Mouse (Mus musculus) CH12.LX (cell line): ENCODE measurements around the gene AI837181. TPM values are rescaled to one million over a fixed set of nuclear protein-coding genes. Genes with fewer than 3 reads are reported as not detected.

Experiments used
- DNase-seq: peaks from one replicate; pipeline ENCODE4 v3.0.0-alpha.2; 2013; ENCODE audit errors: extremely low read depth
- H3K27ac ChIP-seq: 2 replicates; pipeline ENCODE4 v1.5.1; 2012; ENCODE audit warnings: low read depth, mild to moderate bottlenecking, control low read depth, moderate library complexity; ENCODE audit not compliant: insufficient read depth
- H3K27me3 ChIP-seq: replicated peaks from 2 replicates; pipeline ENCODE3; 2012; ENCODE audit warnings: inconsistent platforms
- H3K36me3 ChIP-seq, 2 experiments: replicated peaks in 1 of 2; 2 replicates each; pipeline versions ENCODE3 to v1.6.1; 2012; ENCODE audit warnings: inconsistent platforms in 1 of 2, low read length in 1 of 2, mild to moderate bottlenecking in 1 of 2, mixed read lengths in 1 of 2, moderate library complexity in 1 of 2; ENCODE audit not compliant: control insufficient read depth in 1 of 2, insufficient read depth in 1 of 2
- H3K4me1 ChIP-seq, 2 experiments: 2 replicates each; pipeline ENCODE4 v1.6.1; 2012; ENCODE audit warnings: inconsistent platforms in 1 of 2, moderate library complexity in 1 of 2; ENCODE audit not compliant: insufficient read depth in 2 of 2, control insufficient read depth in 1 of 2
- H3K4me2 ChIP-seq: 2 replicates; pipeline ENCODE4 v1.6.1; 2012; ENCODE audit warnings: low read depth, mild to moderate bottlenecking, control low read depth; ENCODE audit not compliant: poor library complexity, insufficient read depth, severe bottlenecking
- H3K4me3 ChIP-seq, 3 experiments: fragments of 150-350 bp in 1 of 3; sonication (generic) in 1 of 3; replicated peaks in 1 of 3; 2 replicates each; pipeline versions ENCODE3 to v1.5.1; 2011 to 2012; ENCODE audit warnings: low read depth in 2 of 3, low read length in 2 of 3, mild to moderate bottlenecking in 2 of 3, moderate library complexity in 2 of 3, control low read depth in 1 of 3, improper control_type of control experiment in 1 of 3, inconsistent platforms in 1 of 3, mixed read lengths in 1 of 3; ENCODE audit not compliant: poor library complexity in 1 of 3
- H3K79me2 ChIP-seq: replicated peaks from 2 replicates; pipeline ENCODE4 v1.6.1; 2012; ENCODE audit warnings: mild to moderate bottlenecking, moderate library complexity; ENCODE audit not compliant: control insufficient read depth, poor library complexity, insufficient read depth, severe bottlenecking; ENCODE audit errors: extremely low read depth
- H3K9ac ChIP-seq: 2 replicates; pipeline ENCODE4 v1.6.1; 2012; ENCODE audit warnings: low read depth, mild to moderate bottlenecking, control low read depth, moderate library complexity; ENCODE audit not compliant: insufficient read depth
- H3K9me3 ChIP-seq: replicated peaks from 2 replicates; pipeline ENCODE3; 2012; ENCODE audit warnings: low read length, inconsistent platforms, mixed read lengths
- E2F4 ChIP-seq: IDR thresholded peaks from 2 replicates; pipeline ENCODE4 v1.6.1; 2011; ENCODE audit warnings: low read depth, low read length, improper control_type of control experiment; ENCODE audit not compliant: insufficient replicate concordance
- ELF1 ChIP-seq: IDR thresholded peaks from 2 replicates; pipeline ENCODE4 v1.6.1; 2014; ENCODE audit warnings: low read depth, mild to moderate bottlenecking, inconsistent platforms, low read length, improper control_type of control experiment
- HCFC1 ChIP-seq: IDR thresholded peaks from 2 replicates; pipeline ENCODE4 v1.6.1; 2012; ENCODE audit warnings: low read depth, mild to moderate bottlenecking, inconsistent platforms, low read length, improper control_type of control experiment
- MAFK ChIP-seq: IDR thresholded peaks from 2 replicates; pipeline ENCODE4 v1.6.1; 2011; ENCODE audit warnings: low read length, improper control_type of control experiment; ENCODE audit not compliant: insufficient replicate concordance
- MEF2A ChIP-seq: IDR thresholded peaks from 2 replicates; pipeline ENCODE4 v1.6.1; 2014; ENCODE audit warnings: low read depth, mild to moderate bottlenecking, inconsistent platforms, low read length, improper control_type of control experiment, borderline replicate concordance
- MXI1 ChIP-seq: IDR thresholded peaks from 2 replicates; pipeline ENCODE4 v1.6.1; 2011; ENCODE audit warnings: mild to moderate bottlenecking, low read depth, low read length, improper control_type of control experiment
- RAD21 ChIP-seq: IDR thresholded peaks from 2 replicates; pipeline ENCODE4 v1.6.1; 2011; ENCODE audit warnings: low read depth, mild to moderate bottlenecking, low read length, improper control_type of control experiment, moderate library complexity
- TBP ChIP-seq: conservative IDR thresholded peaks from 2 replicates; pipeline ENCODE4 v1.6.1; 2011; ENCODE audit warnings: low read depth, low read length, improper control_type of control experiment
- ZKSCAN1 ChIP-seq: IDR thresholded peaks from 2 replicates; pipeline ENCODE4 v1.6.1; 2012; ENCODE audit warnings: low read depth, inconsistent platforms, low read length, improper control_type of control experiment, borderline replicate concordance
- dilution Hi-C: fragments of 300-500 bp; cut with MboI; formaldehyde crosslinking; loops from 2 replicates; pipeline ENCODE4 v1.14.3; 2020; ENCODE audit warnings: low sequenced_read_pairs; ENCODE audit not compliant: extremely low pct_unique_long_range_greater_than_20kb, extremely low pct_ligation_motif_present
- in situ Hi-C: fragments of 300-500 bp; cut with MboI; formaldehyde crosslinking; loops from 3 replicates; pipeline ENCODE4 v1.14.3; 2019; ENCODE audit warnings: low sequenced_read_pairs, low pct_ligation_motif_present, low pct_unique_long_range_greater_than_20kb, mixed read lengths
- polyA plus RNA-seq: library from polyadenylated mRNA; unstranded; fragments of >175 nt; gene quantifications from 2 replicates; pipeline ENCODE4 v1.2.1, GENCODE M21; 2012; ENCODE audit warnings: low read depth; ENCODE audit not compliant: insufficient read length
- total RNA-seq, 2 experiments: library from RNA; depleted of rRNA; stranded (reverse); fragments of 300-350 nt in 1 of 2; fragments of >200 nt in 1 of 2; gene quantifications; 2 replicates each; pipeline ENCODE4 v1.2.3; 2012 to 2014

The AI837181 gene
- total and polyA plus RNA-seq, 3 experiments, result 9.8 to 25.1 (median 22.0) TPM

DNA sequence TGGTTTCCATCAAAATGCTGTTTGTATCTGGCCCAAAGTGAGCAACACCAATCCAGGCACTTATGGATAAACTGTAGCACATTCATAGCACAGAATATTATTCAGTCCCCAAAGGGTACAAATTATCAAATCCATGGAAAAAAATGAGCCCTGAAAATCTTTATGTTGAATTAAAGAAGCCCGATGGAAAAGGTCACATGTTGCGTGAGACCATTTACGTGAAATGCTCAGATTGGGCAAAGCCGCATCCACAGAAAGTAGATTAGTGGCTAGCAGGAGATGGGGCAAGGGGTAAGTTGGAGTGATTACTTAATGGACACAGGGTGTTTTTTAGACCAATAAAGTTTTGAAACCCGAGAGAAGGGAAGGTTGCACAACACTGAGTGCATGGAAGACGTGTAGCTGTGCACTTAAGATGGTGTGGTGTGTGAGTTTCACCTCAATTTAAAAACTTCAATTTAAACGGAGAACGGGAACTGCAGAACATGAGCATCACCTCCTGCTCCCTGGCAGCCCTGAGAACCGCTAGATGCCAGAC, 19.5 kb downstream of the AI837181 start:
- dilution Hi-C loops, result no loop called here
- H3K27me3 ChIP-seq, result peaks cover 50% of the 10 kb centered on the region

DNA sequence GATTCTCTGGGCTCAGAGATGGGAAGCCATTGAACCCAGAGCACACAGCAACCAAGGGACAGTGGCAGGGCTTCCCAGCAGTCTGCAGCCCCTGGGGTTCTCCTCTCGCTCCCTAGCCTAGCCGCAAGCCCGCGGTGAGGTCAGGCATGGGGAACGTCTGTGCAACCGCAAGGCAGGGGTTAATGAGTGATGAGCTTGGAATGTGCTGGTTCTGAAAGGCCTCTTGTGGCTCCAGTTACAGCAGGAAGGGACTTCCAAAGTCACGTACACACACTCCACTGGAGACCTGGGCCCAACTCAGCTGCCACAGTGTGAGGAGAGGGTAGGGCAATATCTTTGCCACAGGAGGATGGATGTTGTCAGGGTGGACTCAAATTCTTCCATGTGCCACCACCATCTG, 20.0 kb downstream of the AI837181 start:
- no peaks in the 10 kb centered on the region for H3K36me3 ChIP-seq
- H3K9me3 ChIP-seq, result peaks cover 9% of the 10 kb centered on the region
- dilution Hi-C loops (no loop called here), in situ Hi-C loops (no loop called here)
- H3K4me3 ChIP-seq, result no peak overlapping the region
- DNase-seq, result no peak
- TF ChIP-seq HCFC1, result no peak
- H3K27me3 ChIP-seq, result peaks cover 50% of the 10 kb centered on the region
- H3K9ac ChIP-seq, result no peak overlapping the region
- H3K4me2 ChIP-seq, result no peak overlapping the region
- peaks cover 9 to 20% of the 10 kb centered on the region in 2 experiments for H3K4me1 ChIP-seq
- H3K27ac ChIP-seq, result no peak overlapping the region
- H3K79me2 ChIP-seq, result no peaks in the 10 kb centered on the region

More for the DNA sequence above, 19.5 kb downstream of the AI837181 start:
- no peak overlapping the region for H3K4me2 ChIP-seq
- peaks cover 11% of the 10 kb centered on the region for H3K9me3 ChIP-seq
- DNase-seq, result no peak
- no peak overlapping the region for H3K4me3 ChIP-seq
- no peaks in the 10 kb centered on the region for H3K36me3 ChIP-seq
- H3K79me2 ChIP-seq, result no peaks in the 10 kb centered on the region
- H3K9ac ChIP-seq, result no peak overlapping the region
- no peak for TF ChIP-seq ELF1
- no peak for TF ChIP-seq MXI1
- H3K27ac ChIP-seq, result no peak overlapping the region
- in situ Hi-C loops, result no loop called here
- peaks cover 9 to 20% of the 10 kb centered on the region in 2 experiments for H3K4me1 ChIP-seq

DNA sequence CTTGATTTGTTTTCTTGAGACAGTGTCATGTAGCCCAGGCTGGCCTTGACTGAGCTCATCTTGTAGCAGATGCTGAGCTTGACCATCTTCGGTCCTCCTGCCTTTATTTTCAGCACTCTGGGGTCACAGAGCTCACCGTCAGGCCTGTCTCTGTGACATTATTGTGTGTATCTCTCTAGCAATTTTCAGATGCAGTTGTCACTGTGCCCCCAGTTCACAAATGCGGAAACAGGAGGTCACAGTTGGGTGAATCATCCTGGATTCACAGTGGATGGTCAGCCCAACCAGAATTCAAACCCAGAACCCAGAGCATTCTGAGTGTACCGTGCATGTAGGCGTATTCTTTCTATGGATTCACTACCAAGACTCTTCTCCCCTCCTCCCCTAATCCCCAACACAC, 20.8 kb downstream of the AI837181 start:
- no peak for TF ChIP-seq E2F4
- TF ChIP-seq RAD21, result no peak
- no peak for TF ChIP-seq ZKSCAN1
- TF ChIP-seq MAFK, result no peak
- no peak for TF ChIP-seq MEF2A
- no peak for TF ChIP-seq TBP
- H3K27ac ChIP-seq, result no peak overlapping the region
- peaks cover 50% of the 10 kb centered on the region for H3K27me3 ChIP-seq
- H3K79me2 ChIP-seq, result no peaks in the 10 kb centered on the region
- DNase-seq, result no peak
- no peak overlapping the region for H3K4me3 ChIP-seq
- no peak overlapping the region for H3K9ac ChIP-seq
- no peaks in the 10 kb centered on the region for H3K36me3 ChIP-seq
- H3K4me2 ChIP-seq, result no peak overlapping the region
- dilution Hi-C loops, result no loop called here
- in situ Hi-C loops, result no loop called here
- H3K9me3 ChIP-seq, result peaks cover 1% of the 10 kb centered on the region
- H3K4me1 ChIP-seq, result peaks cover 9 to 20% of the 10 kb centered on the region in 2 experiments
